Mouse (Mus musculus) CD8-positive naive resting alpha-beta T cell, adult 2 months (primary cell): ENCODE data around the gene Scn11a.

Experiments
- DNase-seq, 2 experiments: peaks; one replicate each; pipeline ENCODE4 v3.0.0; 2022; ENCODE audit warnings: low read depth in 2 of 2, low spot score in 2 of 2

Scn11a gene

GRCm38 (mm10) chr9:119825297-119825696, at the start of gene Scn11a:
Scn11a (minus strand) TSS chr9:119825456.
- no peak for DNase-seq

- DNase-seq, result no peak
Measured at GRCm38 (mm10) chr9:119854170-119854569, 28.9 kb upstream of the Scn11a start.

- no peak for DNase-seq
Measured at GRCm38 (mm10) chr9:119853071-119853846, 28.0 kb upstream of the Scn11a start.

GRCm38 (mm10) chr9:119852347-119853030, 27.2 kb upstream of the Scn11a start:
- no peak for DNase-seq

GRCm38 (mm10) chr9:119849214-119849613, 24.0 kb upstream of the Scn11a start:
- no peak for DNase-seq

- DNase-seq, result no peak
Measured at GRCm38 (mm10) chr9:119848671-119849070, 23.4 kb upstream of the Scn11a start.

GRCm38 (mm10) chr9:119847187-119847586, 21.9 kb upstream of the Scn11a start:
- DNase-seq, result no peak

GRCm38 (mm10) chr9:119844724-119845123, 19.5 kb upstream of the Scn11a start:
- DNase-seq, result no peak

- DNase-seq, result no peak
Measured at GRCm38 (mm10) chr9:119843549-119843948, 18.3 kb upstream of the Scn11a start.

GRCm38 (mm10) chr9:119842541-119843169, 17.4 kb upstream of the Scn11a start:
- DNase-seq, result no peak

- no peak for DNase-seq
Measured at GRCm38 (mm10) chr9:119842091-119842490, 16.8 kb upstream of the Scn11a start.

GRCm38 (mm10) chr9:119841159-119841558, 15.9 kb upstream of the Scn11a start:
- DNase-seq, result no peak

GRCm38 (mm10) chr9:119835581-119836125, 10.4 kb upstream of the Scn11a start:
- DNase-seq, result no peak

GRCm38 (mm10) chr9:119831001-119831400, 5.7 kb upstream of the Scn11a start:
- DNase-seq, result no peak

- DNase-seq, result no peak
Measured at GRCm38 (mm10) chr9:119823722-119824121, 1.5 kb downstream of the Scn11a start.

GRCm38 (mm10) chr9:119813631-119814030, 11.6 kb downstream of the Scn11a start:
- DNase-seq, result no peak

GRCm38 (mm10) chr9:119806491-119806890, 18.8 kb downstream of the Scn11a start:
- peak in 1 of 2 experiments; percentile 12 for DNase-seq

- DNase-seq, result no peak
Measured at GRCm38 (mm10) chr9:119804501-119804847, 20.8 kb downstream of the Scn11a start.

- DNase-seq, result no peak
Measured at GRCm38 (mm10) chr9:119803845-119804500, 21.3 kb downstream of the Scn11a start.

GRCm38 (mm10) chr9:119803169-119803827, 22.0 kb downstream of the Scn11a start:
- no peak for DNase-seq

- no peak for DNase-seq
Measured at GRCm38 (mm10) chr9:119801460-119801859, 23.8 kb downstream of the Scn11a start.
